Mouse (Mus musculus): ENCODE results near the gene Ing3. TPM values are rescaled to one million over a fixed set of nuclear protein-coding genes. Genes with fewer than 3 reads are reported as not detected.

Gene Ing3
- polyA plus RNA-seq, 1 experiment from 2014 or later, result 38.7 TPM

- no peak for ATAC-seq (ENCODE audit: low FRiP score)
- Histone ChIP-seq H3K4me2 (no peak overlapping the region), H3K27me3 (replicated peaks) (peaks cover 11% of the 10 kb centered on the region; the same call in 1 of the 2 replicates), H3K36me3 (no peaks in the 10 kb centered on the region), H3K9me3 (replicated peaks) (no peaks in the 10 kb centered on the region), H3K9ac (replicated peaks) (no peak overlapping the region), H3K27ac (replicated peaks) (no peak overlapping the region), H3K4me1 (peaks cover 12% of the 10 kb centered on the region), H3K4me3 (replicated peaks) (no peak overlapping the region)
- 83% methylated on average over 1 of the region's 1 CpGs for whole genome bisulfite sequencing
Measured at GRCm38 (mm10) chr6:21981114-21981513, 31.7 kb downstream of the Ing3 start.

DNA sequence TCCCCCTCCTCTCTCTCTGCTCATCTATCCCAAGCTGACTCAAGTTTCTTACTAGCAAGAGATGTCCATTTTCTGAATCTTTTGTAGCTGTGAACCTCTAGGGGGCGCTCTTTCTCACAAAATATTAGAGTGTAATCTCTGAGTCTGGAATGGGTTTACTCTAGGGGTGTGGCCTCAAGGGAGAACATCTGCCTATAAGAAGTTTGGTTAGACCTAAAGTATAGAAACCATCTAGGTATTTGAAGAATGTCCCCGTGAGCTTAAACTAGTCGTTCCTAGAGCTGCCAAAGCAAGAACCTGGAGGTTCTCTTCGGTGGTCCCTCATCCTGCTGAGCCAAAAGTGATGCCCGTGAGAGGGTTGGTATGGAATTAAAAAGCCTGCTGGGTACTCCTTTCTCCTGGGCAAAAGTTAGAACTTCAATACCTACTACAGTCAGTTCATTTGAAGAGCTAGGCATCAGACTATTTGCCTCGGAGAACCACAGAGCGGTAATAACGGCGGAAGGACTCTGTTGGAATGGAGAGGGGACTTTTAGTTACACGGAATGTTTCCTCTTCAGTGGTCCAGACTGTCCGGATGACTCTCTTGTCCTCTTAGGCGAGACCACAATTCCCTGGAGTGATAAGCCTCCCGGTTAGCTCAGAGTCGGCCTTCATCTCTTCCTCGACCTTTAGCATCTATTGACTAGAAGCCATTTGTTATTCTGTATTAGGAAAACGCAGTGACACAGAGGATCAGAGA, 35.8 kb downstream of the Ing3 start:
- ATAC-seq (ENCODE audit: low FRiP score), result peak; percentile 47; the same call in 1 of the 2 replicates
- peaks cover 21% of the 10 kb centered on the region for H3K4me1 ChIP-seq
- WGBS, result 9% methylated on average over 16 of the region's 16 CpGs

GRCm38 (mm10) chr6:21985732-21986540, 36.6 kb downstream of the Ing3 start, which contains the start of gene Cped1:
Cped1 (plus strand) TSS chr6:21985916.
- Histone ChIP-seq H3K27ac (replicated peaks) (0 out of 2 replicates have a peak within 1 kb of the TSS, but pooled peaks have one; percentile 28), H3K36me3 (no peaks in the 10 kb centered on the region), H3K4me2 (peak within 1 kb of the TSS; percentile 95), H3K27me3 (replicated peaks) (peaks cover 31% of the 10 kb centered on the region), H3K4me1 (peaks cover 21% of the 10 kb centered on the region), H3K9ac (replicated peaks) (peak within 1 kb of the TSS; percentile 34), H3K9me3 (replicated peaks) (no peaks in the 10 kb centered on the region), H3K4me3 (replicated peaks) (peak within 1 kb of the TSS; percentile 45)
- WGBS, result under 1% methylated on average over 38 of the region's 38 CpGs
- peak; percentile 70 for ATAC-seq (ENCODE audit: low FRiP score)

More for the DNA sequence above, 35.8 kb downstream of the Ing3 start:
- Histone ChIP-seq H3K4me3 (replicated peaks) (peak overlapping the region; percentile 45), H3K4me2 (peak overlapping the region; percentile 95), H3K9me3 (replicated peaks) (no peaks in the 10 kb centered on the region), H3K9ac (replicated peaks) (peak overlapping the region; percentile 34), H3K36me3 (no peaks in the 10 kb centered on the region), H3K27ac (replicated peaks) (no peak overlapping the region), H3K27me3 (replicated peaks) (peaks cover 31% of the 10 kb centered on the region)

GRCm38 (mm10) chr6:21986660-21987331, 37.4 kb downstream of the Ing3 start:
- H3K9me3 ChIP-seq (replicated peaks), result no peaks in the 10 kb centered on the region
- H3K9ac ChIP-seq (replicated peaks), result peak overlapping the region; percentile 8; the same call in 1 of the 2 replicates
- no peaks in the 10 kb centered on the region for H3K36me3 ChIP-seq
- H3K27ac ChIP-seq (replicated peaks), result no peak overlapping the region
- peaks cover 21% of the 10 kb centered on the region for H3K4me1 ChIP-seq
- ATAC-seq (ENCODE audit: low FRiP score), result no peak
- peak overlapping the region; percentile 45 for H3K4me3 ChIP-seq (replicated peaks)
- peaks cover 31% of the 10 kb centered on the region for H3K27me3 ChIP-seq (replicated peaks)
- peak overlapping the region; percentile 95 for H3K4me2 ChIP-seq
- 10% methylated on average over 24 of the region's 24 CpGs for WGBS

- WGBS, result 90% methylated on average over 2 of the region's 2 CpGs
- Histone ChIP-seq H3K27me3 (replicated peaks) (peaks cover 31% of the 10 kb centered on the region), H3K4me2 (no peak overlapping the region), H3K9ac (replicated peaks) (no peak overlapping the region), H3K9me3 (replicated peaks) (no peaks in the 10 kb centered on the region), H3K4me1 (peaks cover 21% of the 10 kb centered on the region), H3K4me3 (replicated peaks) (no peak overlapping the region), H3K27ac (replicated peaks) (no peak overlapping the region), H3K36me3 (no peaks in the 10 kb centered on the region)
- no peak for ATAC-seq (ENCODE audit: low FRiP score)
Measured at GRCm38 (mm10) chr6:21987554-21987953, 38.2 kb downstream of the Ing3 start.

- no peak for ATAC-seq (ENCODE audit: low FRiP score)
- H3K9ac ChIP-seq (replicated peaks), result no peak overlapping the region
- peaks cover 31% of the 10 kb centered on the region for H3K27me3 ChIP-seq (replicated peaks)
- peaks cover 21% of the 10 kb centered on the region for H3K4me1 ChIP-seq
- H3K9me3 ChIP-seq (replicated peaks), result no peaks in the 10 kb centered on the region
- H3K36me3 ChIP-seq, result no peaks in the 10 kb centered on the region
- 92% methylated on average over 5 of the region's 5 CpGs for WGBS
- no peak overlapping the region for H3K27ac ChIP-seq (replicated peaks)
- no peak overlapping the region for H3K4me3 ChIP-seq (replicated peaks)
- H3K4me2 ChIP-seq, result no peak overlapping the region
Measured at GRCm38 (mm10) chr6:21988296-21988695, 38.9 kb downstream of the Ing3 start.

DNA sequence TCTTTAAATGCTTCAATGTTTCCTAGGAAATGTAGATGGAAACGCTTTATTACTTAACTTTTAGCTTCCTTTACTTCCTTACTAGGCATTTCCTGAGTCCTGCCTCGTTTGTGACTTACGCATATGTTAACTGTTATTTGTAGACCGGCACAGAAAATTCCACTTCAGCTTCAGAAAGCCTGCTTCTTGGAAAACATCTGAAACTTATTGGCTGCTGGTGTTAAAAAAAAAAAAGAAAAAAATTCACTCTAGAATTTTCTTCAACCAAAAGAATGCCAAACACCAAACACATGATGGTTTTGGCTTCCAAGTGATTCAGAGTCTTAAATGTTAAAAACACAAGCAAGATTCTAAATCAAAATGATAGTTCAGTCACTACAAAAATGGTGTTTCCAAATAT, 39.7 kb downstream of the Ing3 start:
- H3K27me3 ChIP-seq (replicated peaks), result peaks cover 25% of the 10 kb centered on the region
- ATAC-seq (ENCODE audit: low FRiP score), result no peak
- no peak overlapping the region for H3K4me2 ChIP-seq
- no peaks in the 10 kb centered on the region for H3K9me3 ChIP-seq (replicated peaks)
- H3K4me1 ChIP-seq, result peaks cover 21% of the 10 kb centered on the region
- H3K9ac ChIP-seq (replicated peaks), result no peak overlapping the region
- no peak overlapping the region for H3K4me3 ChIP-seq (replicated peaks)
- H3K27ac ChIP-seq (replicated peaks), result no peak overlapping the region
- WGBS, result 80% methylated on average over 4 of the region's 4 CpGs
- H3K36me3 ChIP-seq, result no peaks in the 10 kb centered on the region

DNA sequence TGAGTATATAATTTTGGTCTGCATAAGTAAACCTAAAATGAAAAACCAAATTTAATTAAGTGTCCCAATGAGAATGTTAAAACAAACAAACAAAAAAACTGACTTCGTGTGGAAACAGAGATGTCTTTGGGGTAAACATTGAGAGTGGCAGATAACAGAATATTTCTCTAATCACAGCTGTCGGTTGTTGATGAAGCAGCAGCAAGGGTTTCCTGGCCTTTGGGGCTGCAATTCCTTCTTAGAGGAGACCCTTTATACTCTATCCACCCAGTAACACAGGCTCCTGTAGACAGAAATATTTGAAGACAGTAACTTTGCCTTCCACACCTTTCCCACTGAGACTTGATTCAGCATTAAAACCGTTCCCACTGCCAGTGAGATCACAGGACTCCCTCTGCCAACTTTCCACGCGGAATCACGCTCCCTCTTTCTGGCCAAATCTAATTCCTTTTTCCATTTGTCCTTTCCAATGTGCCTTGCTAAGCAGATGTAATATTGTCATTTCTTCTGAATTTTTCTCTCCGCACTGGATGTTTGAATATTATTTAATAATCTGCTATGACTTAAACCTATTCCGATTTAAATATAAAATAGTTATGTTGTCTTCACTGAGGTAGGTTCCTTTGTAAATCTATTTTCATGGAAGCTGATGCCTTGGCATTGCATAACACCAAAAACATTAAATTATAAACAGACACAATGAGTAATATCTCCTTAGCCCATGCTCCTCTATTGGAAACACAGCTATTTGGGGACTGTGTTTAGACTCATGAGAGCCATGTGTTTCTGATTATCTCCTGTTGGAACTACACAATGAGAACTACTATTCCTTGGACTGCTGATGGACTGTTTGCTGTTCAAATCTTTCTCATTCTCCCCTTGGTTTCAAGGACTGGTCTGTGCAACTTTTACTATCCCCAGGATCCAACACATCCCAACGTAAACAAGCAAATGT, 41.1 kb downstream of the Ing3 start:
- 83% methylated on average over 9 of the region's 9 CpGs for WGBS
- Histone ChIP-seq H3K27ac (replicated peaks) (no peak overlapping the region), H3K36me3 (no peaks in the 10 kb centered on the region), H3K4me1 (peaks cover 15% of the 10 kb centered on the region), H3K9ac (replicated peaks) (no peak overlapping the region), H3K4me2 (no peak overlapping the region), H3K27me3 (replicated peaks) (peaks cover 23% of the 10 kb centered on the region), H3K9me3 (replicated peaks) (no peaks in the 10 kb centered on the region), H3K4me3 (replicated peaks) (no peak overlapping the region)
- ATAC-seq (ENCODE audit: low FRiP score), result no peak

GRCm38 (mm10) chr6:21991151-21991550, 41.8 kb downstream of the Ing3 start:
- whole genome bisulfite sequencing, result 85% methylated on average over 4 of the region's 4 CpGs
- Histone ChIP-seq H3K27me3 (replicated peaks) (peaks cover 19% of the 10 kb centered on the region), H3K9ac (replicated peaks) (no peak overlapping the region), H3K4me2 (no peak overlapping the region), H3K4me3 (replicated peaks) (no peak overlapping the region), H3K9me3 (replicated peaks) (no peaks in the 10 kb centered on the region), H3K27ac (replicated peaks) (no peak overlapping the region), H3K36me3 (no peaks in the 10 kb centered on the region), H3K4me1 (peaks cover 8% of the 10 kb centered on the region)
- ATAC-seq (ENCODE audit: low FRiP score), result no peak

- WGBS, result 93% methylated on average over 2 of the region's 2 CpGs
Measured at GRCm38 (mm10) chr6:21993070-21993469, 43.7 kb downstream of the Ing3 start.

More at GRCm38 (mm10) chr6:21993070-21993469, 43.7 kb downstream of the Ing3 start:
- Histone ChIP-seq H3K27ac (replicated peaks) (no peak overlapping the region), H3K9ac (replicated peaks) (no peak overlapping the region), H3K36me3 (no peaks in the 10 kb centered on the region), H3K4me3 (replicated peaks) (no peak overlapping the region), H3K9me3 (replicated peaks) (no peaks in the 10 kb centered on the region), H3K4me1 (no peaks in the 10 kb centered on the region), H3K4me2 (no peak overlapping the region), H3K27me3 (replicated peaks) (0 out of 2 replicates have a peak, but pooled peaks cover 6% of the 10 kb centered on the region)
- no peak for ATAC-seq (ENCODE audit: low FRiP score)
